Mouse (Mus musculus): Measurements from ENCODE around the gene Ptger1. TPM values are rescaled to one million over a fixed set of nuclear protein-coding genes. Genes with fewer than 3 reads are reported as not detected.

Ptger1 gene
- polyA plus RNA-seq, 1 experiment from 2014 or later, result 1.1 TPM

DNA sequence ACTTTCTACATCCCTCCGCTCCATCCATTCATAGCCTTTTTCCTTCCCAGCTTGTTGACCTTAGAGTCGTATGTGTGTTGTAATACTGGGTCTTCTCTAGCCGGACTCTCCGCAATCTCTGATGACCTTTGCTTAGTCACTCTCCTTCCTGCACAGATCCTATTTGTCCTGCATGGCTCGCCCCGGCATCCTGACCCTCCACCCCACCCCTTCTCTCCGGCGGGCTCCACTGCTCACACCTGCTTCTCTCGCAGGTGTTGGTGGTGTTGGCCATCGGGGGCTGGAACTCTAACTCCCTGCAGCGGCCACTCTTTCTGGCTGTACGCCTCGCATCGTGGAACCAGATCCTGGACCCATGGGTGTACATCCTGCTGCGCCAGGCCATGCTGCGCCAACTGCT lies 2.5 kb downstream of the Ptger1 start:
- TF ChIP-seq CTCF (IDR thresholded peaks at IDR 0.05; ENCODE audit: low read depth), result no peak
- H3K36me3 ChIP-seq (ENCODE audit: control insufficient read depth, insufficient read depth), result peaks cover 58% of the 10 kb centered on the region
- peaks cover 6% of the 10 kb centered on the region; the same call in 1 of the 2 replicates for H3K4me1 ChIP-seq (replicated peaks; ENCODE audit: control insufficient read depth, insufficient read depth, low read length)
- no peak overlapping the region for H3K9ac ChIP-seq (ENCODE audit: low read depth, low read length)
- no peak overlapping the region for H3K27ac ChIP-seq (ENCODE audit: low read depth, low read length)
- H3K4me2 ChIP-seq (replicated peaks; ENCODE audit: low read depth), result peak overlapping the region; percentile 63
- H3K9me3 ChIP-seq (ENCODE audit: control insufficient read depth), result no peaks in the 10 kb centered on the region
- no peak overlapping the region; the same call in 1 of the 2 replicates for H3K4me3 ChIP-seq (ENCODE audit: low read depth, low read length)
- no peak for ATAC-seq
- 68% methylated on average over 16 of the region's 16 CpGs for WGBS
- H3K27me3 ChIP-seq (replicated peaks; ENCODE audit: control insufficient read depth, insufficient read depth, low read length), result no peaks in the 10 kb centered on the region

DNA sequence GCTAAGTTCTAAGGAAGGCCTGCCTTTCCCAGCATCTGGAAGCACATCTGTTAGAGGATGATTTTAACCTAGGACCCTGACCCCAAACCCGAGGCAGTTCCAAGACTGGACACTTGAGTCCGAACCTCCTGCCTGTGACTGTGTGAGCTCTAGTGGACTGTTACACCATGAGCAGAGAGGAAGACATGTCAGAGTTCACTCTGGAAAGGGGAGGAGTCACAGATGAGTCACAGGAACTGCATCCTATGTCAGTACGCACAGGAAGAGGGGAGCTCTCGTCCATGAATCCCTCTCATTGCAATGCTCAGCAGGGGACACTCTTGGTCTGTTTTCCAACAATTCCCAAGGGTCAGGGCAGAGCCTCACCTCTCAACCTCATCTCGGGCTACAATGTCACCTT lies 6.5 kb downstream of the Ptger1 start:
- no peaks in the 10 kb centered on the region for H3K27me3 ChIP-seq (replicated peaks; ENCODE audit: control insufficient read depth, insufficient read depth, low read length)
- no peak overlapping the region for H3K4me2 ChIP-seq (replicated peaks; ENCODE audit: low read depth)
- peaks cover 76% of the 10 kb centered on the region for H3K36me3 ChIP-seq (ENCODE audit: control insufficient read depth, insufficient read depth)
- no peak overlapping the region for H3K9ac ChIP-seq (ENCODE audit: low read depth, low read length)
- 63% methylated on average over 5 of the region's 5 CpGs for WGBS
- H3K4me3 ChIP-seq (ENCODE audit: low read depth, low read length), result no peak overlapping the region
- peaks cover 4% of the 10 kb centered on the region; the same call in 1 of the 2 replicates for H3K4me1 ChIP-seq (replicated peaks; ENCODE audit: control insufficient read depth, insufficient read depth, low read length)
- no peak for ATAC-seq
- TF ChIP-seq CTCF (IDR thresholded peaks at IDR 0.05; ENCODE audit: low read depth), result no peak
- H3K27ac ChIP-seq (ENCODE audit: low read depth, low read length), result no peak overlapping the region
- H3K9me3 ChIP-seq (ENCODE audit: control insufficient read depth), result no peaks in the 10 kb centered on the region

GRCm38 (mm10) chr8:83674497-83674896 lies 8.0 kb downstream of the Ptger1 start:
- Histone ChIP-seq H3K4me1 (replicated peaks; ENCODE audit: control insufficient read depth, insufficient read depth, low read length) (no peaks in the 10 kb centered on the region), H3K27me3 (replicated peaks; ENCODE audit: control insufficient read depth, insufficient read depth, low read length) (no peaks in the 10 kb centered on the region), H3K4me2 (replicated peaks; ENCODE audit: low read depth) (no peak overlapping the region), H3K9me3 (ENCODE audit: control insufficient read depth) (no peaks in the 10 kb centered on the region), H3K4me3 (ENCODE audit: low read depth, low read length) (no peak overlapping the region), H3K27ac (ENCODE audit: low read depth, low read length) (no peak overlapping the region), H3K9ac (ENCODE audit: low read depth, low read length) (no peak overlapping the region), H3K36me3 (ENCODE audit: control insufficient read depth, insufficient read depth) (peaks cover 85% of the 10 kb centered on the region)
- no peak for ATAC-seq
- WGBS, result 86% methylated on average over 5 of the region's 5 CpGs
- no peak for TF ChIP-seq CTCF (IDR thresholded peaks at IDR 0.05; ENCODE audit: low read depth)

DNA sequence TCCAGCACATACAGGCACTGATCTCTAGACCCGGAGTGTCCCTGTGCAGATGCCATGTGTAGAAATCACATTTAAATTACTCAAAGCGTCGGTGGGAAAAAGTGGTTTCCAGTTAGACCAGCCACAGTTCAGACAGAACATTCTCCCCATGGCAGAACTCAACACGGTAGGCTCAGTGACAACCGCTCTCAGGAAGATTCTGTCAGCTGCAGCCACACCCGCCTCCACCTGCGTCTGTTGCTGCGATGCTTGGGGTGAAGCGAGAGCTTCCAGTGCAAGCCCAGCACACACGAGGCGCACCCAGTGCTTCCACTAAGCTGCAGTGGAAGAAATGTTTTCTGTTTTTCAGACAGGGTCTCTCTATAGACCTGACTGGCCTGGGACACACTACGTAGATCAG lies 13.4 kb downstream of the Ptger1 start:
- H3K27ac ChIP-seq (ENCODE audit: low read depth, low read length), result no peak overlapping the region
- no peaks in the 10 kb centered on the region for H3K9me3 ChIP-seq (ENCODE audit: control insufficient read depth)
- H3K36me3 ChIP-seq (ENCODE audit: control insufficient read depth, insufficient read depth), result peaks cover 92% of the 10 kb centered on the region
- H3K9ac ChIP-seq (ENCODE audit: low read depth, low read length), result no peak overlapping the region
- no peak for ATAC-seq
- no peak for TF ChIP-seq CTCF (IDR thresholded peaks at IDR 0.05; ENCODE audit: low read depth)
- H3K4me2 ChIP-seq (replicated peaks; ENCODE audit: low read depth), result no peak overlapping the region
- no peak overlapping the region for H3K4me3 ChIP-seq (ENCODE audit: low read depth, low read length)
- no peaks in the 10 kb centered on the region for H3K27me3 ChIP-seq (replicated peaks; ENCODE audit: control insufficient read depth, insufficient read depth, low read length)
- H3K4me1 ChIP-seq (replicated peaks; ENCODE audit: control insufficient read depth, insufficient read depth, low read length), result no peaks in the 10 kb centered on the region
- 89% methylated on average over 12 of the region's 12 CpGs for WGBS

- no peaks in the 10 kb centered on the region for H3K4me1 ChIP-seq (replicated peaks; ENCODE audit: control insufficient read depth, insufficient read depth, low read length)
- no peaks in the 10 kb centered on the region for H3K9me3 ChIP-seq (ENCODE audit: control insufficient read depth)
- H3K4me3 ChIP-seq (ENCODE audit: low read depth, low read length), result no peak overlapping the region
- no peak overlapping the region for H3K9ac ChIP-seq (ENCODE audit: low read depth, low read length)
- no peak for TF ChIP-seq CTCF (IDR thresholded peaks at IDR 0.05; ENCODE audit: low read depth)
- no peak overlapping the region for H3K4me2 ChIP-seq (replicated peaks; ENCODE audit: low read depth)
- no peak overlapping the region for H3K27ac ChIP-seq (ENCODE audit: low read depth, low read length)
- H3K27me3 ChIP-seq (replicated peaks; ENCODE audit: control insufficient read depth, insufficient read depth, low read length), result no peaks in the 10 kb centered on the region
- WGBS, result 69% methylated on average over 5 of the region's 5 CpGs
- peaks cover 93% of the 10 kb centered on the region for H3K36me3 ChIP-seq (ENCODE audit: control insufficient read depth, insufficient read depth)
- no peak; the same call in 1 of the 2 replicates for ATAC-seq
Observed at GRCm38 (mm10) chr8:83680603-83681002, 14.1 kb downstream of the Ptger1 start.

DNA sequence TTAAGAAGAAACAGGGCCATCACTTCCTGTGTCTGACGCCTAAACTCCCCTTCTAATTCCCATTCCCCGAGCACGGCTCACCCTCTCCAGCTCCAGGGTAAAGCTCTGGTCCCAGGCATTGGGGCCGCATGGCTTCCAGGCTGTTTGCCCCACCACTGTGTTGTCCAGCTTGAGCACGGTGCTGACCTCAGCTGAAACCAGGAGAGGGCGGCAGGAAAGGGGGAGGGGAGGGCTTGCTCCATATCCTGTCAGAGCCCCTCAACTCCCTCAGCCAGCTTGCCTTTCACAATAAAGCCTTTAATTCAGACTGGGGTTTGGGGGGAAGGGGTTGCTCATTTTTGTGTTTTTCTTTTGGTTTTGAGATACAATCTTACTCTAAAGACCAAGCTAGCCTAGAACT lies 14.6 kb downstream of the Ptger1 start:
- peaks cover 93% of the 10 kb centered on the region for H3K36me3 ChIP-seq (ENCODE audit: control insufficient read depth, insufficient read depth)
- H3K27ac ChIP-seq (ENCODE audit: low read depth, low read length), result no peak overlapping the region
- no peak overlapping the region for H3K4me3 ChIP-seq (ENCODE audit: low read depth, low read length)
- H3K27me3 ChIP-seq (replicated peaks; ENCODE audit: control insufficient read depth, insufficient read depth, low read length), result no peaks in the 10 kb centered on the region
- ATAC-seq, result no peak
- H3K4me1 ChIP-seq (replicated peaks; ENCODE audit: control insufficient read depth, insufficient read depth, low read length), result no peaks in the 10 kb centered on the region
- TF ChIP-seq CTCF (IDR thresholded peaks at IDR 0.05; ENCODE audit: low read depth), result no peak
- no peak overlapping the region for H3K9ac ChIP-seq (ENCODE audit: low read depth, low read length)
- H3K4me2 ChIP-seq (replicated peaks; ENCODE audit: low read depth), result no peak overlapping the region
- WGBS, result 44% methylated on average over 6 of the region's 6 CpGs
- H3K9me3 ChIP-seq (ENCODE audit: control insufficient read depth), result no peaks in the 10 kb centered on the region

- no peak for TF ChIP-seq CTCF (IDR thresholded peaks at IDR 0.05; ENCODE audit: low read depth)
- peaks cover 76% of the 10 kb centered on the region for H3K36me3 ChIP-seq (ENCODE audit: control insufficient read depth, insufficient read depth)
- H3K9me3 ChIP-seq (ENCODE audit: control insufficient read depth), result no peaks in the 10 kb centered on the region
- H3K27ac ChIP-seq (ENCODE audit: low read depth, low read length), result no peak overlapping the region
- no peak overlapping the region for H3K4me2 ChIP-seq (replicated peaks; ENCODE audit: low read depth)
- H3K4me3 ChIP-seq (ENCODE audit: low read depth, low read length), result no peak overlapping the region
- H3K4me1 ChIP-seq (replicated peaks; ENCODE audit: control insufficient read depth, insufficient read depth, low read length), result no peaks in the 10 kb centered on the region
- H3K9ac ChIP-seq (ENCODE audit: low read depth, low read length), result no peak overlapping the region
- ATAC-seq, result no peak
- no peaks in the 10 kb centered on the region for H3K27me3 ChIP-seq (replicated peaks; ENCODE audit: control insufficient read depth, insufficient read depth, low read length)
- 94% methylated on average over 9 of the region's 9 CpGs for WGBS
Observed at GRCm38 (mm10) chr8:83684517-83684916, 18.0 kb downstream of the Ptger1 start.
